Mouse (Mus musculus): ENCODE measurements around the gene Lin7a. TPM values are rescaled to one million over a fixed set of nuclear protein-coding genes. Genes with fewer than 3 reads are reported as not detected.
"Not testable (repeated sequence)": the region's sequence is repeated elsewhere in the genome, so short reads cannot be mapped to it uniquely, and the experiment has no call there.

The Lin7a gene
- total RNA-seq, 1 experiment from 2014 or later = not detected

DNA sequence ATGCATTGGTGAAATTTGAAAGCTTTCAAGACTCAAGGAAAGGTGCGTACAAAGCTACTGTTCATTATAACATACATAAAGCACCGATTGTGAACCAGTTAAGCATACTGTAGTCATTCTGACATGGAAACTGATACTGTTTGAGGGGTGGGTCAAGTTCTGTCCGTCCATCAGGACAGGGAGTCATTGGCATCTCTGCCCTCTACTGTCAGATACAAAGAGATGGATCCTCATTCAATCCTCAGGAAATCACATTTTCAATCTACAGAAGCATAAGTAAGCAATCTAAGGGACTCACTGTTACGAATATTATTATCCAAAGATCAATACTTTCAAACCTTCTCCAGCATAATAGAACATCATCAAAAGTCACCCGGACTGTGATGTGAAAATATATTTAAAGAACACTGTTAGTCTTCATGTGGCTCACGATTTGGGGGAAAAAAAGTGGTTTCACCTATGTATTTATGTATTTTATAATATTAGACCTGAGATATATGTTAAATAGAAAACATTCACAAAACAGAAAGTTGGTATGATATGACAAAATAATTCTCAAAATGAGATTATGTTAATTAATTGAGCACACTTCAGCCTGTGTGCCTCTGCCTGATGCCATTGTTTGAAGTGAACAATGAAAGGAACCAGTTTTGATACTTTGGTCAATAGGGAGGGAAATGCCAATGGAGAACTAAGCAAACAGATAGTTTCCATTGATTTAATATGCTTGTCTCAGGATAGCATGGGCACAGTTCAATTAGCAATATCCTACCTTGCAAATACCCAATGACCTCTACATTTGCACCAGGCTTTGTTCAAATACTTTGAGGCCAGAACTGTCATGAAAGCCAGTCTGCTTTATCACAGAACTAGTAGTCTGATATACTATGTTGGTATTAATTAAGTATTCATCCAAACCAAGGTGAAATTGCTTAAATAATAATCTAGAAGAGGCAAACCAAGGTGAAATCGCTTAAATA is 36.8 kb upstream of the Lin7a start:
- ATAC-seq (replicated peaks in 1 of 2; ENCODE audit: insufficient read depth in 1 of 2, low FRiP score in 2 of 2, low TSS enrichment in 1 of 2, low read depth in 1 of 2, poor library complexity in 2 of 2, severe bottlenecking in 2 of 2) = no peak

GRCm38 (mm10) chr10:107235496-107235895 is 36.0 kb upstream of the Lin7a start:
- ATAC-seq (replicated peaks in 1 of 2; ENCODE audit: insufficient read depth in 1 of 2, low FRiP score in 2 of 2, low TSS enrichment in 1 of 2, low read depth in 1 of 2, poor library complexity in 2 of 2, severe bottlenecking in 2 of 2) = no peak

DNA sequence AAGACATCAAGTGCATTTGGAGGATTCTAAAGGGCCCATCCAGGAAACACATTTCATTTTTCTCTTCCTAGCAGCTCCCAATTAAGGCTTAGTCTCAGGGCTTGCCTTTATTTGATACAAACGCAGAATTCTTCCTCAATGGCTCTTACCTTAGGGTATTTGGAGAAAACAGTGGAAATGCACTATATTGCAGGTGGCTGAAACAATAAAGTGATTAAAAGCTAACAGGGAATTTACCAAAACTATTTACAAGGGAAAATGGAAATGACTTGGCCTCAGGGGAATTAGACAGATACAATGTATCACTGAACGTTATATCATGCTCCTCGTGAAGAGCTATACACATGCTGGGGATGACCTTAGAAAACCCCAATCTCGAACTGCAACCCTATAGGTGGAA is 35.3 kb upstream of the Lin7a start:
- no peak for ATAC-seq (replicated peaks in 1 of 2; ENCODE audit: insufficient read depth in 1 of 2, low FRiP score in 2 of 2, low TSS enrichment in 1 of 2, low read depth in 1 of 2, poor library complexity in 2 of 2, severe bottlenecking in 2 of 2)

- no peak for ATAC-seq (replicated peaks in 1 of 2; ENCODE audit: insufficient read depth in 1 of 2, low FRiP score in 2 of 2, low TSS enrichment in 1 of 2, low read depth in 1 of 2, poor library complexity in 2 of 2, severe bottlenecking in 2 of 2)
Measured at GRCm38 (mm10) chr10:107237076-107237475, 34.4 kb upstream of the Lin7a start.

DNA sequence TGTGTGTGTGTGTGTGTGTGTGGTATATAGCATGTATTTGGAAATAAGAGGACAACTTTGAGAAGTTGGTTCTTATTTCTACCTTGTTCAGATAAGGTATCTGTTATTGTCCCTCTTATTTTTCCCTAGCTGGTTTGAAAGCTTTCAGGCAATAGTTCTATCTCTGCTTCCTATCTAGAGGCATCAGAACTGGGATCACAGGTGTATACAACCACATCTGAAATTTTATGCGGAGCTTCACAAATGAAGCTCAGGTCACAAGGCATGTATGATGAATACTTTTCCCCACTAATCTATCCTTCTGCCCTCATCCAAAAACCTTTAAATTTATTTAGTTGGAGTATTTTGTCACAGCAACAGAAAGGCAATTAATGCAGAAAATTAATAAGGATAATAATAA is 33.8 kb upstream of the Lin7a start:
- ATAC-seq (replicated peaks in 1 of 2; ENCODE audit: insufficient read depth in 1 of 2, low FRiP score in 2 of 2, low TSS enrichment in 1 of 2, low read depth in 1 of 2, poor library complexity in 2 of 2, severe bottlenecking in 2 of 2) = no peak

DNA sequence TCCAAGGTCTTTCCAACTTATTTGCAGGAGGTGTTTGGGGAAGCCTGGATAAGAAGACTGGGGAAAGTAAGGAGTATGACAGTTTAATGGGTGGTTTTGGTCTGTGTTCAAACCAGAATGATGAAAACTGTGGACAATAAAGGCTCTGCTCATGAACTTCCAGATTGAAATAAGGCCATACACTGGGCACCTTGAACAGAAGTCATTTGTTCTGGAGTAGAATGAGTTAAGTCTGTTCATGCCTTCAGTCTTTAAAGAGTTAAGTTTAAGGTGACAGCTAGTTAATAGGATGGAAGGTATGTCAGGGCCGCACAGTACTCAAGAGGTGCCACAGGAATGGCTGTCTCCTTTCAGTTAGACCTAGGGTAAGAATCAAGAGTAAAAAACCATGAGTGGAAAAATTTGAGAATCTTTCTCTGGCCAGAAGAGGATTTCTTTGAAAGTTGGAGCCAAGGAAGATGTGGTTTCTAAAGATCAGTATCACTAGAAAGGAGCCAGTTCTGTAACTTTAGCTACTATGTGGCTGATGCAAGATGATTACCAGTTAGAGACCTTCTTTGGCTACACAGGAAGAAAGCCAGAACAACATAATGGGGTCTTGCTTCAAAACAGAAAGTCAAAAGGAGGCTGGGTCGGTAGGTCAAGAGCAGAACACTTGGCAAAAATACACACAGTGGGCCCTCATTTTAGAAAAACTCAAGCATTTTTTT is 33.2 kb upstream of the Lin7a start:
- no peak for ATAC-seq (replicated peaks in 1 of 2; ENCODE audit: insufficient read depth in 1 of 2, low FRiP score in 2 of 2, low TSS enrichment in 1 of 2, low read depth in 1 of 2, poor library complexity in 2 of 2, severe bottlenecking in 2 of 2)

GRCm38 (mm10) chr10:107238861-107239435 is 32.5 kb upstream of the Lin7a start:
- no peak for ATAC-seq (replicated peaks in 1 of 2; ENCODE audit: insufficient read depth in 1 of 2, low FRiP score in 2 of 2, low TSS enrichment in 1 of 2, low read depth in 1 of 2, poor library complexity in 2 of 2, severe bottlenecking in 2 of 2)

GRCm38 (mm10) chr10:107239651-107240330 is 31.7 kb upstream of the Lin7a start:
- no peak for ATAC-seq (replicated peaks in 1 of 2; ENCODE audit: insufficient read depth in 1 of 2, low FRiP score in 2 of 2, low TSS enrichment in 1 of 2, low read depth in 1 of 2, poor library complexity in 2 of 2, severe bottlenecking in 2 of 2)

DNA sequence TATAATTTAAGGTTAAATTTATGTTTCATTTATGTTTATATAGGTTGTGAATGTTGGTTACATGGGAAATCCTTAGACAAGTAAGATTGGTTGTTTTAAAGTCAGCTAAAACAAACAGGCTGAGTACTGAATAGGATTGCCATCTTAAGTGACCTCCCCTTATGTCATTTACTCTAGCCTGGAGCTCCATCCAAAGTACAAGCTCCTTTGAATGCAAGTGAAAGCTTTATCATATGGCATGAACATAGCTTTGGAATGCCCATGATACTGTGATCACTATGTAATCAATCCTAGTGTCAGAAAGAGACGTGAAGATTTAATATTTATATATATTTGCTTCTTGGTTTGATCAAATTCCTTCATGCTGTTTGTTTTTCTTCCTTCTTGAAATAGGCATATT is 31.0 kb upstream of the Lin7a start:
- no peak for ATAC-seq (replicated peaks in 1 of 2; ENCODE audit: insufficient read depth in 1 of 2, low FRiP score in 2 of 2, low TSS enrichment in 1 of 2, low read depth in 1 of 2, poor library complexity in 2 of 2, severe bottlenecking in 2 of 2)

GRCm38 (mm10) chr10:107240986-107241385 is 30.5 kb upstream of the Lin7a start:
- ATAC-seq (replicated peaks in 1 of 2; ENCODE audit: insufficient read depth in 1 of 2, low FRiP score in 2 of 2, low TSS enrichment in 1 of 2, low read depth in 1 of 2, poor library complexity in 2 of 2, severe bottlenecking in 2 of 2) = no peak

- ATAC-seq (replicated peaks in 1 of 2; ENCODE audit: insufficient read depth in 1 of 2, low FRiP score in 2 of 2, low TSS enrichment in 1 of 2, low read depth in 1 of 2, poor library complexity in 2 of 2, severe bottlenecking in 2 of 2) = no peak
Measured at GRCm38 (mm10) chr10:107241406-107241805, 30.1 kb upstream of the Lin7a start.

- not testable (repeated sequence) for ATAC-seq (replicated peaks in 1 of 2; ENCODE audit: insufficient read depth in 1 of 2, low FRiP score in 2 of 2, low TSS enrichment in 1 of 2, low read depth in 1 of 2, poor library complexity in 2 of 2, severe bottlenecking in 2 of 2)
Measured at GRCm38 (mm10) chr10:107241999-107242398, 29.5 kb upstream of the Lin7a start.

- ATAC-seq (replicated peaks in 1 of 2; ENCODE audit: insufficient read depth in 1 of 2, low FRiP score in 2 of 2, low TSS enrichment in 1 of 2, low read depth in 1 of 2, poor library complexity in 2 of 2, severe bottlenecking in 2 of 2) = no peak
Measured at GRCm38 (mm10) chr10:107242696-107243400, 28.6 kb upstream of the Lin7a start.

- ATAC-seq (replicated peaks in 1 of 2; ENCODE audit: insufficient read depth in 1 of 2, low FRiP score in 2 of 2, low TSS enrichment in 1 of 2, low read depth in 1 of 2, poor library complexity in 2 of 2, severe bottlenecking in 2 of 2) = no peak
Measured at GRCm38 (mm10) chr10:107244211-107244610, 27.3 kb upstream of the Lin7a start.

DNA sequence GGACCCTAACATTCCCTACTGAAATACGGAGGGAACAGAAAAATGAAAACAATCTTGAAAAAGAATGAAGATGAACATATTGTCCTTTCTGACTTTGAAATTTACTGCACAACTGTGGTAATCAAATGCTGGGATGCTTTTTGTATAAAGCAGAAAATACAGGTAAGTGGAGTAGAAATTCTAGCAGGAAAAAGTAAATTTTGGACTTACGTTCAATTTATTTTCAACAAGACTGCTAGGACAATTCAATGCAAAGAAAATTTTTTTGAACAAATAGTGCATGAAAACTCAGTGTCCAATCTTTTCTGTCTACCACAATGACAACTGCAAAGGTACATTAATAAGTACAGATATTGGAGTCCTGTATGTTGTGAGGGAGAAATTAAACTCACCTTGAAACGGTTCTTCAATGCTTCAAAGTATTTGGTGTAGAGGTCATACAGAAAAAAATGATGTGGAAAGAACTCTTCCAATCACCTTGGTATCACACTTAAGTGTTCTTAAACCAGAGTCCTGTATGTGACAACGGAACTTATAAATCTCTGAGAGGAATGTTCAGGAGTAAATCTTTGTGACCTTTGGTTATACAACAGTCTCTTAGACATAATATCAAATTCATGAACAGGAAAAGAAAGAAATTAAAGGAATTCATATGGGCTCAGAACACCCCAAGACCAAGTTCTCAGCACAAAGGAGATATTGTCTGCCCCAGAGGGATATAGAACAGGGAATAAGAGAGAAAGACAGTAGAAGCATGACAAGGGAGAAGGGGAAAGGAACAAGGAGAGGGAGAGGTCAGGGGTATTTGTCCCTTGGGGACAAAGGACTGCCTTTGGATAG is 26.6 kb upstream of the Lin7a start:
- no peak for ATAC-seq (replicated peaks in 1 of 2; ENCODE audit: insufficient read depth in 1 of 2, low FRiP score in 2 of 2, low TSS enrichment in 1 of 2, low read depth in 1 of 2, poor library complexity in 2 of 2, severe bottlenecking in 2 of 2)

GRCm38 (mm10) chr10:107245531-107245840 is 26.0 kb upstream of the Lin7a start:
- ATAC-seq (replicated peaks in 1 of 2; ENCODE audit: insufficient read depth in 1 of 2, low FRiP score in 2 of 2, low TSS enrichment in 1 of 2, low read depth in 1 of 2, poor library complexity in 2 of 2, severe bottlenecking in 2 of 2) = no peak
